Mouse (Mus musculus): ENCODE measurements around the gene Ptprd. TPM values are rescaled to one million over a fixed set of nuclear protein-coding genes. Genes with fewer than 3 reads are reported as not detected.

Ptprd gene
- total and polyA plus RNA-seq, 3 experiments = 0.30 to 0.66 TPM; not detected in 1

- no peak overlapping the region for H3K4me3 ChIP-seq (ENCODE audit: low read depth, low read length)
- DNase-seq (ENCODE audit: low spot score) = no peak
- H3K9me3 ChIP-seq (replicated peaks) = no peaks in the 10 kb centered on the region
- H3K27me3 ChIP-seq (ENCODE audit: insufficient read depth, low read length) = no peaks in the 10 kb centered on the region
- ATAC-seq (ENCODE audit: extremely low read depth, insufficient number of reproducible peaks, low FRiP score, poor library complexity, severe bottlenecking) = no peak
- no peaks in the 10 kb centered on the region for H3K4me1 ChIP-seq (ENCODE audit: insufficient read depth, low read depth, low read length)
- no peaks in the 10 kb centered on the region for H3K36me3 ChIP-seq (replicated peaks)
- TF ChIP-seq GATA2 (IDR thresholded peaks at IDR 0.05; ENCODE audit: borderline replicate concordance, low read depth, low read length) (no peak), POLR2AphosphoS5 (IDR thresholded peaks at IDR 0.05; ENCODE audit: insufficient replicate concordance, low read depth, low read length) (no peak), CTCF (IDR thresholded peaks at IDR 0.05; ENCODE audit: low read depth, low read length) (no peak), TAL1 (conservative IDR thresholded peaks at IDR 0.05; ENCODE audit: low read depth, low read length) (no peak), GATA1 (IDR thresholded peaks at IDR 0.05; ENCODE audit: borderline replicate concordance, low read length) (no peak)
These were observed 1686.5 kb downstream of the Ptprd start for GRCm38 (mm10) chr4:76525281-76525680.

GRCm38 (mm10) chr4:76503279-76503601 lies 1708.5 kb downstream of the Ptprd start:
- H3K4me1 ChIP-seq (ENCODE audit: insufficient read depth, low read depth, low read length) = no peaks in the 10 kb centered on the region
- H3K4me3 ChIP-seq (ENCODE audit: low read depth, low read length) = no peak overlapping the region
- H3K9me3 ChIP-seq (replicated peaks) = no peaks in the 10 kb centered on the region
- ATAC-seq (ENCODE audit: extremely low read depth, insufficient number of reproducible peaks, low FRiP score, poor library complexity, severe bottlenecking) (no peak), DNase-seq (ENCODE audit: low spot score) (no peak)
- no peaks in the 10 kb centered on the region for H3K27me3 ChIP-seq (ENCODE audit: insufficient read depth, low read length)
- no peaks in the 10 kb centered on the region for H3K36me3 ChIP-seq (replicated peaks)
- TF ChIP-seq TAL1 (conservative IDR thresholded peaks at IDR 0.05; ENCODE audit: low read depth, low read length) (no peak), GATA1 (IDR thresholded peaks at IDR 0.05; ENCODE audit: borderline replicate concordance, low read length) (no peak), CTCF (IDR thresholded peaks at IDR 0.05; ENCODE audit: low read depth, low read length) (no peak), POLR2AphosphoS5 (IDR thresholded peaks at IDR 0.05; ENCODE audit: insufficient replicate concordance, low read depth, low read length) (no peak), GATA2 (IDR thresholded peaks at IDR 0.05; ENCODE audit: borderline replicate concordance, low read depth, low read length) (no peak)

- Histone ChIP-seq H3K9me3 (replicated peaks) (no peaks in the 10 kb centered on the region), H3K36me3 (replicated peaks) (no peaks in the 10 kb centered on the region), H3K4me3 (ENCODE audit: low read depth, low read length) (no peak overlapping the region), H3K4me1 (ENCODE audit: insufficient read depth, low read depth, low read length) (no peaks in the 10 kb centered on the region), H3K27me3 (ENCODE audit: insufficient read depth, low read length) (no peaks in the 10 kb centered on the region)
- ATAC-seq (ENCODE audit: extremely low read depth, insufficient number of reproducible peaks, low FRiP score, poor library complexity, severe bottlenecking) (no peak), DNase-seq (ENCODE audit: low spot score) (no peak)
- no peak for TF ChIP-seq GATA1 (IDR thresholded peaks at IDR 0.05; ENCODE audit: borderline replicate concordance, low read length)
- TF ChIP-seq TAL1 (conservative IDR thresholded peaks at IDR 0.05; ENCODE audit: low read depth, low read length) = no peak
- no peak for TF ChIP-seq POLR2AphosphoS5 (IDR thresholded peaks at IDR 0.05; ENCODE audit: insufficient replicate concordance, low read depth, low read length)
- no peak for TF ChIP-seq GATA2 (IDR thresholded peaks at IDR 0.05; ENCODE audit: borderline replicate concordance, low read depth, low read length)
- TF ChIP-seq CTCF (IDR thresholded peaks at IDR 0.05; ENCODE audit: low read depth, low read length) = no peak
These were observed 1709.0 kb downstream of the Ptprd start for GRCm38 (mm10) chr4:76502575-76503278.

- no peaks in the 10 kb centered on the region for H3K27me3 ChIP-seq (ENCODE audit: insufficient read depth, low read length)
- no peak overlapping the region for H3K4me3 ChIP-seq (ENCODE audit: low read depth, low read length)
- no peaks in the 10 kb centered on the region for H3K36me3 ChIP-seq (replicated peaks)
- DNase-seq (ENCODE audit: low spot score) (no peak), ATAC-seq (ENCODE audit: extremely low read depth, insufficient number of reproducible peaks, low FRiP score, poor library complexity, severe bottlenecking) (no peak)
- H3K4me1 ChIP-seq (ENCODE audit: insufficient read depth, low read depth, low read length) = no peaks in the 10 kb centered on the region
- no peak for TF ChIP-seq CTCF (IDR thresholded peaks at IDR 0.05; ENCODE audit: low read depth, low read length)
- no peak for TF ChIP-seq POLR2AphosphoS5 (IDR thresholded peaks at IDR 0.05; ENCODE audit: insufficient replicate concordance, low read depth, low read length)
- no peak for TF ChIP-seq TAL1 (conservative IDR thresholded peaks at IDR 0.05; ENCODE audit: low read depth, low read length)
- TF ChIP-seq GATA2 (IDR thresholded peaks at IDR 0.05; ENCODE audit: borderline replicate concordance, low read depth, low read length) = no peak
- TF ChIP-seq GATA1 (IDR thresholded peaks at IDR 0.05; ENCODE audit: borderline replicate concordance, low read length) = no peak
- no peaks in the 10 kb centered on the region for H3K9me3 ChIP-seq (replicated peaks)
These were observed 1725.9 kb downstream of the Ptprd start for GRCm38 (mm10) chr4:76485848-76486247.

- Histone ChIP-seq H3K36me3 (replicated peaks) (no peaks in the 10 kb centered on the region), H3K4me1 (ENCODE audit: insufficient read depth, low read depth, low read length) (no peaks in the 10 kb centered on the region), H3K27me3 (ENCODE audit: insufficient read depth, low read length) (no peaks in the 10 kb centered on the region), H3K9me3 (replicated peaks) (no peaks in the 10 kb centered on the region), H3K4me3 (ENCODE audit: low read depth, low read length) (no peak overlapping the region)
- DNase-seq (ENCODE audit: low spot score) = no peak
- no peak for TF ChIP-seq TAL1 (conservative IDR thresholded peaks at IDR 0.05; ENCODE audit: low read depth, low read length)
- TF ChIP-seq GATA1 (IDR thresholded peaks at IDR 0.05; ENCODE audit: borderline replicate concordance, low read length) = no peak
- no peak for TF ChIP-seq GATA2 (IDR thresholded peaks at IDR 0.05; ENCODE audit: borderline replicate concordance, low read depth, low read length)
- no peak for TF ChIP-seq CTCF (IDR thresholded peaks at IDR 0.05; ENCODE audit: low read depth, low read length)
- no peak for TF ChIP-seq POLR2AphosphoS5 (IDR thresholded peaks at IDR 0.05; ENCODE audit: insufficient replicate concordance, low read depth, low read length)
- no peak for ATAC-seq (ENCODE audit: extremely low read depth, insufficient number of reproducible peaks, low FRiP score, poor library complexity, severe bottlenecking)
These were observed 1743.2 kb downstream of the Ptprd start for GRCm38 (mm10) chr4:76468366-76469100.

GRCm38 (mm10) chr4:76464682-76465081 lies 1747.1 kb downstream of the Ptprd start:
- Histone ChIP-seq H3K4me1 (ENCODE audit: insufficient read depth, low read depth, low read length) (no peaks in the 10 kb centered on the region), H3K4me3 (ENCODE audit: low read depth, low read length) (no peak overlapping the region), H3K27me3 (ENCODE audit: insufficient read depth, low read length) (no peaks in the 10 kb centered on the region), H3K36me3 (replicated peaks) (no peaks in the 10 kb centered on the region), H3K9me3 (replicated peaks) (no peaks in the 10 kb centered on the region)
- no peak for TF ChIP-seq TAL1 (conservative IDR thresholded peaks at IDR 0.05; ENCODE audit: low read depth, low read length)
- TF ChIP-seq GATA2 (IDR thresholded peaks at IDR 0.05; ENCODE audit: borderline replicate concordance, low read depth, low read length) = no peak
- no peak for TF ChIP-seq POLR2AphosphoS5 (IDR thresholded peaks at IDR 0.05; ENCODE audit: insufficient replicate concordance, low read depth, low read length)
- no peak for TF ChIP-seq CTCF (IDR thresholded peaks at IDR 0.05; ENCODE audit: low read depth, low read length)
- no peak for TF ChIP-seq GATA1 (IDR thresholded peaks at IDR 0.05; ENCODE audit: borderline replicate concordance, low read length)
- DNase-seq (ENCODE audit: low spot score) (no peak), ATAC-seq (ENCODE audit: extremely low read depth, insufficient number of reproducible peaks, low FRiP score, poor library complexity, severe bottlenecking) (no peak)

All from G1E (cell line).